Mouse (Mus musculus): ENCODE measurements around the gene Ptbp2. TPM values are rescaled to one million over a fixed set of nuclear protein-coding genes. Genes with fewer than 3 reads are reported as not detected.

Ptbp2 gene
- 0.16 and 0.97 TPM in 2 replicates for polyA plus RNA-seq (2012; ENCODE audit: low replicate concordance)

GRCm38 (mm10) chr3:119784366-119784765 is at the start of gene Ptbp2:
Gene Ptbp2, minus strand, starts transcription at chr3:119784466.

